Mouse (Mus musculus) bone marrow, adult 2 months (tissue): ENCODE data around the gene Gm7168. TPM values are rescaled to one million over a fixed set of nuclear protein-coding genes. Genes with fewer than 3 reads are reported as not detected.
"Not testable (repeated sequence)": the region's sequence is repeated elsewhere in the genome, so short reads cannot be mapped to it uniquely, and the experiment has no call there.

Experiments used
- H3K27ac ChIP-seq: fragments of 200-500 bp; 2 replicates; pipeline ENCODE4 v1.5.1; 2012; ENCODE audit warnings: low read depth, mild to moderate bottlenecking, control low read depth, inconsistent platforms, low read length; ENCODE audit not compliant: control insufficient read depth, poor library complexity, insufficient read depth
- H3K4me1 ChIP-seq: fragments of 200-500 bp; 2 replicates; pipeline ENCODE4 v1.6.1; 2011; ENCODE audit warnings: low read length; ENCODE audit not compliant: control insufficient read depth, insufficient read depth
- H3K4me3 ChIP-seq: fragments of 200-500 bp; replicated peaks from 2 replicates; pipeline ENCODE3; 2011; ENCODE audit warnings: mild to moderate bottlenecking, low read depth, low read length, control low read depth; ENCODE audit not compliant: control insufficient read depth
- CTCF ChIP-seq: fragments of 200-500 bp; IDR thresholded peaks from 2 replicates; pipeline ENCODE4 v1.5.1; 2011; ENCODE audit warnings: low read length, control low read depth; ENCODE audit not compliant: control insufficient read depth, insufficient read depth
- POLR2A ChIP-seq: fragments of 200-500 bp; IDR thresholded peaks from 2 replicates; pipeline ENCODE4 v1.6.1; 2011; ENCODE audit warnings: low read depth, mild to moderate bottlenecking, control low read depth, low read length, borderline replicate concordance; ENCODE audit not compliant: control insufficient read depth
- WGBS: fragments of 180-500 bp; shearing (Covaris S2); methylation state at CpG from one replicate; pipeline ENCODE4 v1.1.7; 2018; 5-methylcytosine and 5-hydroxymethylcytosine counted together
- polyA plus RNA-seq: library from polyadenylated mRNA; stranded (reverse); fragments of >200 nt; gene quantifications from 2 replicates; pipeline ENCODE4 v1.2.4, GENCODE M21; 2011; ENCODE audit warnings: low replicate concordance; ENCODE audit not compliant: missing spikeins, insufficient read depth, insufficient read length

The Gm7168 gene
- polyA plus RNA-seq, 1 experiment = not detected

DNA sequence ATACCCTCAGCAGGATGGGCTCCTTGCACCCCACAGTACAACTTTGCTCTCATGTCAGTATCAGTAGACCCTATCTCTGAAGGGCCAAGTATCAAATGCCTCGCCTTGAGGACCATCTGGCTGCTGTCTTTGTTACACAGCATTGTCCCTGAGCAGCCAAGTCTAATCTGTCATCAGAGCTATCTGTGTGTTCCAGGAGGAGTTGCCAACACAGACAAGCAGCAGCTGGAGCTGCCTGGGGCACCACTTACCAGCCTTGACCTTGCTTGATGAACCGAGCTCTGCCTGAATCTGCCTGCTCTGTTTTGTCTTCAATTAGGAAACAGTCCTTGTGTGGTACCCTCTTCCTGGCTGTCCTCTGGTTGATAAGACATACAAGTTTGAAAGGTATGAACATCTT lies 24.8 kb upstream of the Gm7168 start:
- H3K4me1 ChIP-seq = no peaks in the 10 kb centered on the region
- no peak overlapping the region for H3K27ac ChIP-seq
- WGBS = 70% methylated on average over 2 of the region's 2 CpGs
- no peak overlapping the region for H3K4me3 ChIP-seq
- no peak for TF ChIP-seq CTCF
- TF ChIP-seq POLR2A = no peak

DNA sequence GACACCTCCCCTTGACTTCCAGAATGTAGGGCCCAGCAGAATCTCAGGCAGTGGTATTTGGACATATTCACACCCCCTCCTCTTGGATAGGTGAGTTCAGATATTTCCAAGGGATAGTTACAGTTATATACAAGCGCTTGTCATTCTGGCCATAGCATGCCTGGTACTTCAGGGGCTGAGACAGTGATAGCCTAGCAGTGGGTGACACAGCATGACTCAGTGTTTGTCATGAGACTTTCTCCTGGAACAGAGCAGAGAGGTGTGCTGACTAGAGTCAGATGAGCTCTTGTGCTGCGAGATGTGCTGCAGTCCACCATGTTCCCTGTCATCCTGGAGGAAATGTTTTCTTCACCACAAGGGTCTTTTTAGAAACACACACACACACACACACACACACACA lies 23.6 kb upstream of the Gm7168 start:
- TF ChIP-seq POLR2A (no peak), CTCF (no peak)
- Histone ChIP-seq H3K4me1 (no peaks in the 10 kb centered on the region), H3K27ac (no peak overlapping the region), H3K4me3 (no peak overlapping the region)
- WGBS = 80% methylated on average over 2 of the region's 2 CpGs

DNA sequence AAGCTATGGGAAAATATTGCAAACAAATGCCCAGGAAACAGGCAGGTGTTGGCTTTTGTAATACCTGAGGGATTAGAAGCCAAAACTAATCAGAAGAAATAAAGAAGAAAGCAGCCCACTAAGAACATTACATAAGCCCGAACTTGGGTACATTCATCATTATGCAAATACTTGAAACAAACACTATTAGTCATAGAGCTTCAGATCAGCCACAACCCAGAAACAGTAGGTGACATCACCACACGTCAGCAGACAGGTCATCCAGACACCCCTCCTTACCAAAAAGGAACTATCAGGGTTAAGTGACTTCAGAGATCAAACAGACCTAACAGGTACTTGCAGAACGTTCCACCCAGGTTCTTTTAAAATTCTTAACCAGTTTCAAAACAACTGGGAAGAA lies 22.2 kb upstream of the Gm7168 start:
- 50% methylated on average over 3 of the region's 3 CpGs for WGBS
- H3K27ac ChIP-seq = no peak overlapping the region

DNA sequence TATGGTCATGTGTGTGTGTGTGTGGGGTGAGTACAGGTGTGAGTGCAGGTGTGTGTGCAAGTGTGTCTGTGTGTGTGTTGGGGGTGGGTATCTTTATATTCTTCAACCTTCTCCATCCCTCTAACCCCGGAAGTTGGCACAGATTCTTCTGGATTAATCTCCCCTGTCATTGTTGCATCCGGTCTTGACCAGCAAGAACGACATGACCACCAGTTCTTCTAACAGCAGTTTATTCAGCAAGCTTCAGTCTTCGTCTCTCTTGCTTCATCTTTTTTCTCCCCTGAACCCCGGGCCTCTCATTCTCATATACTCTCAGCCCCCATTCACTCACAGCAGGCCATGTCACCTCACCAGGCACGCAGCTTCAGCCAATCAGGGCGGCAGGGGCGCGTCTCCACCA lies 17.8 kb upstream of the Gm7168 start:
- no peak overlapping the region for H3K4me3 ChIP-seq
- no peak overlapping the region for H3K27ac ChIP-seq
- TF ChIP-seq CTCF (no peak), POLR2A (no peak)
- WGBS = 78% methylated on average over 9 of the region's 9 CpGs
- H3K4me1 ChIP-seq = no peaks in the 10 kb centered on the region

More for the DNA sequence above, 22.2 kb upstream of the Gm7168 start:
- Histone ChIP-seq H3K4me1 (no peaks in the 10 kb centered on the region), H3K4me3 (no peak overlapping the region)
- TF ChIP-seq POLR2A = no peak
- no peak for TF ChIP-seq CTCF

DNA sequence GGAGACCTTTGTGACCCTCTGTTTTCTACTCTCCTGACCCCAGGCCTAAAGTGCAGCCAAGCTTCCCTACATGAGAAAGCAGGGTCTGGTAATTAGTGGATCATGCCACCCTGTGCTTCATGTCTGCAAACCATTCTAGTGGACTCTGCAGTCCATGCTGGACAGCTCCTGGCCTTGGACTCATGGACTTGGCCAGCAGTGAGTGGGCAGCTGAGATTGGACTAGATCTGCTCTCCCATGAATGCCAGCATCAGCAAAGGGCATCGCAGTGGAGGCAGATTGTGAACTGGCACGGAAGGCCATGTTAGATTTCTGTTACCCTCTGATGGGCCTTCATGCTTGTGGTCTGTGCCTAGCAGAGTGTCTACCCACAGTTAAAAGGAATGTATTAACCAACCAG lies 12.8 kb upstream of the Gm7168 start:
- H3K4me1 ChIP-seq, H3K27ac ChIP-seq, H3K4me3 ChIP-seq: not testable (repeated sequence)
- WGBS = 92% methylated on average over 2 of the region's 2 CpGs

DNA sequence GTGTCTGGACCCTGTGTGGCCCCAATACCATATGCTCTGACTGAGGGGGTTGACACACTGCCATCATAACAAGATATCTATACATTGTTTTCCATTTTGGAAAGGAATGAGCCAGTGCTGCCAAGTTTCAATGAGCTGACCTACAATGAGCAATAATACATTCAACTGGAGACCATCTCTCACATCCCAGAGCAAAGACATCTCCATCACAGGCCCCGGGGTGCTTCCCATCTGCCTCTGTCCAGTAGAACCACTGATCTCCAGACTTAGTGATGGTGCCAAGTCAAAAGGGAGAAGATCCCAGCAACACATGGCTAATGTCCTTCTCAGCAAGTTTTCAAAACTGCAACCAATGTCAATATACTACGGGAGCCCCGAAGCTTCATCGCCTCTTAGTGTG lies 10.4 kb upstream of the Gm7168 start:
- Histone ChIP-seq H3K4me1 (no peaks in the 10 kb centered on the region), H3K27ac (no peak overlapping the region), H3K4me3 (no peak overlapping the region)
- TF ChIP-seq CTCF (no peak), POLR2A (no peak)
- 84% methylated on average over 4 of the region's 4 CpGs for WGBS

DNA sequence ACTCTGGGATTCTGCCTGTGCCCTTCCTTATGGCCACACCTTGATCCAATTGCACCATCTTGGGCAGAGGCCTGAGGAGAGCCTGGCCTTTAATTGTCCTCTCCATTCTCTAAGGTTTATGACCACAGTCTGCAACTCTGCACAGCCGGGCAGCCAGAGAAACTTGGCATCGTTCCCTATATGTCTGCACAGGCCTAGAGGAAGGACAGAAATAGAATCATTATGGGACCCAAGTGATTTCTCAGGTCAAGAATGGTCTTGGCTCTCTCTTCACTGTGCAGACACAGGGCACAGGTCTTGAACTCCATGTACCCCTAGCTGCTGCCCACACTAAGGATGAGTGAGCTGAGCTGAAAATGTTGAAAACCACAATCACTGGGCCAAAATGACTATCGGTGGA lies 9.5 kb upstream of the Gm7168 start:
- Histone ChIP-seq H3K4me1 (no peaks in the 10 kb centered on the region), H3K27ac (no peak overlapping the region), H3K4me3 (no peak overlapping the region)
- TF ChIP-seq POLR2A (no peak), CTCF (no peak)
- 52% methylated on average over 3 of the region's 3 CpGs for WGBS

DNA sequence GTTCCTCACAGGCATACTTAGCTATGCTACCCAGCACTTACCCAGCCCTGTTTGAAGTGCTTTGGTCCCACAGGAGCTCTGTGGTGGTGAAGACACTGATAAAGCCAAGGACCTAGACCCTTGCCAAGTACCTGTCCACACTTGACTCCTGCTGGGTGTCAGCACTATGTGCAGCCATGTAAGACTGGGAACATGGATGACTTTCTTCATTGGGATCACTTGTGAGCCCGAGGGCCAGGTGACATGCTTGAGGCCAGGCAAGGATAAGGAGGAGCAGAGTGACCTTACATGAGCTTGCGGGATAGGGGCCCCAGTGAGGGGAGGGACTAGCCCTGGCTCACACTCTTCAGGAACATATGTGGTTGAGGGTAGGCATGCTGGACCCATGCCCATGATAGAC lies 8.9 kb upstream of the Gm7168 start:
- not testable (repeated sequence) for H3K4me3 ChIP-seq, H3K27ac ChIP-seq, H3K4me1 ChIP-seq
- WGBS = 87% methylated on average over 2 of the region's 2 CpGs

DNA sequence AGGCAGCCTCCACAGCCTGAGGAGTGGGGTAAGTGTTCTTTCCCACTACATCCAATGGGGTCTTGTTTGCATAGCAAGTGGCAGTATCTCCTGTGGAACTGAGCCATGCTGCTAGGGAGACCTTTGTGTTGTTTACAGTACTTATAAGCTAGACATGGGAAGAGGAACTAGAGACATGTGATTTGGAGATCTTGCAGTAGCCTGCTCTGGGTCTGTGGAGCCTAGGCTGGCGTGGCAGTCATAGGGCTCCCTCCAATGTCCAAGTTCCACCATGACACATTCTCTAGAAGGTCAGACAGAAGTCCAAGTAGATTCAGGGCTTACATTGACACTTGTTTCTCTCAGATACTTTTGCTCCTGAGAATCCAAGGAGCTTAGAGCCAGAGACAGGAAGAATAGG lies 7.7 kb upstream of the Gm7168 start:
- H3K27ac ChIP-seq = no peak overlapping the region
- TF ChIP-seq POLR2A (no peak), CTCF (no peak)
- H3K4me3 ChIP-seq = no peak overlapping the region
- H3K4me1 ChIP-seq = no peaks in the 10 kb centered on the region
- 61% methylated on average over 1 of the region's 1 CpGs for WGBS

DNA sequence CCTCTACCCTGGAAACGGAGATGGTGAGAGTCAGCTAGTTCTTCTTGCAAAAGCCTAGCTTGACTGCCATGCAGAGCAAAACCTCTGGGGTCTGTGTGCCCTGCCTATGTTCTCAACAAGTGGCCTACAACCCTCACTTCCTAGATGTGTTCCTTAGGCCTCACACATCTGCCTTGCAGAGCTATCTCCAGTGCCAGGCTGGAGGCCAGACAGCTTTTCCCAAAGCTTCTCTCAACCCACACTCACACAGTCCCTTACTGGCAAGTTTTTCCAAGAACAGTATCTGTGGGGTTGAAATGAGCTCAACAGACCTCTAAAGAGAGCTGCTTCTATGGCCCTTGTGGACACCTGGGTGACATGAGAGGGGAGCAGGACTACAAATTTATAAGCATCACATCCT lies 3.4 kb downstream of the Gm7168 start:
- H3K27ac ChIP-seq, H3K4me1 ChIP-seq, H3K4me3 ChIP-seq: not testable (repeated sequence)
- 73% methylated on average over 1 of the region's 1 CpGs for WGBS

DNA sequence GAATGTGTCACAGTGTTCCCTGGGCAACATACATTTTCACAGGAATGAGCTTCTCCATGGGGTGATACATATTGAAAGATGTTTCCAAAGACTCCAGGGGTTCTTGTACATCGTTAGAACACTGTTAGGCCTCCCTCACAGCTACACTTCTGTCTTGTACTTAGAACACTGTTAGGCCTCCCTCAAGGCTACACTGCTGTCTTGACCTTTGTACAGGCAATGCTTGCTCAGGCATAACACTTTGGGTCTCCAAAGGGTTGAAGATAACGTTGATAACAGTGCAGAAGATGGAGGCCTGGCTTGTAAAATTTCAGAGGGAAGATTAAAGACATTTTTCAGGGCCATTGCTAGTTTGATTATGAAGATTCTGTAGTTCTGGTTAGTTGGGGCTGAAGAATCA lies 10.0 kb downstream of the Gm7168 start:
- H3K27ac ChIP-seq, H3K4me1 ChIP-seq, H3K4me3 ChIP-seq: not testable (repeated sequence)
- WGBS = 51% methylated on average over 1 of the region's 2 CpGs

DNA sequence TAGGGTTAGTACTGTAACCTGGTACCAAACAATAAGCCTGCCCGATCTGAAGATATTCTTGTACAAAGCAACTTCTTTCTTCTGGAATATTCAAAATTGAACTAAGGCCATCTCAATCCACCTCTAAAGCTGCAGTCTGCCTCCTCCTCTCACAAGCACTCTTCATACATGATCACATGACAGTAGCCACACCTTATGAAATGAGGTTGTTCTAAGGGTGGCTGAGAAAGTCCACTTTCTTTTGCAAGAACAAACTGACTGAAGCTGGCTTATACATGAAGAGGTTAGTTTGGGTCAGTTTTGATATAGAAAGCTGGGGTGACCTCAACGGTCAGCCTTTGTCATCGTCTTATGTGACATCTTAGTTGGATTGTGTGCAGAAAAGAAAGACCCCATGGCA lies 14.1 kb downstream of the Gm7168 start:
- H3K27ac ChIP-seq, H3K4me1 ChIP-seq, H3K4me3 ChIP-seq: not testable (repeated sequence)
- WGBS = 83% methylated on average over 3 of the region's 3 CpGs

DNA sequence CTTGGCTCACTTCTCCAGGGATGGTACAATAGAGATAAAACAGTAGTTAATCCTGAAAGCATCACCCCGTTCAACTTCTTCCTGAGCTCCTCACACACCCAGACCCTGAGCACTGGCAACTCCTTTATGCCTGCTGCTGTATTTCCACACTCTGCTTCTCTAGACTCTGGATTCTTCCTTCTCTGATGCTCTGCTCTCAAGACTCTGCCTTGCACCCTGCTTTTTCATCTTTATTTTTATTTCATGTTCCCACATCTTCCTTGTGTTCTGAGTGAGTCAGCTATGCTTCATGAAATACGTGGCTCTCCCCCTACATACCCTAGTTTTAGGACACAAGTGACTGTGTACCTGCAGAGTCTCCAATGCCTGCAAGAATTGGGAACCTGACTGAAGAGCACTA lies 16.9 kb downstream of the Gm7168 start:
- H3K27ac ChIP-seq, H3K4me3 ChIP-seq, H3K4me1 ChIP-seq: not testable (repeated sequence)
- WGBS = 40% methylated on average over 1 of the region's 2 CpGs
